Mouse (Mus musculus): ENCODE data around the gene Twnk.

The Twnk gene

GRCm38 (mm10) chr19:45049523-45049922 lies 44.1 kb downstream of the Twnk start:
- DNase-seq, result no peak

GRCm38 (mm10) chr19:45053451-45053850 lies 48.0 kb downstream of the Twnk start:
- DNase-seq, result no peak

GRCm38 (mm10) chr19:45054892-45055690 lies 49.6 kb downstream of the Twnk start:
- DNase-seq, result no peak

- DNase-seq, result peak in 1 of 2 experiments; percentile 23
Measured at GRCm38 (mm10) chr19:45056364-45056763, 50.9 kb downstream of the Twnk start.

GRCm38 (mm10) chr19:45056908-45057698 lies 51.6 kb downstream of the Twnk start:
- DNase-seq, result no peak

- DNase-seq, result no peak
Measured at GRCm38 (mm10) chr19:45057724-45058112, 52.3 kb downstream of the Twnk start.

- DNase-seq, result peak; percentile 87 to 92
Measured at GRCm38 (mm10) chr19:45058113-45058839, 52.8 kb downstream of the Twnk start.

- no peak for DNase-seq
Measured at GRCm38 (mm10) chr19:45058841-45059240, 53.4 kb downstream of the Twnk start.
